Mouse (Mus musculus) adrenal gland, adult 8-10 months (tissue): ENCODE results near the gene Olfr1132. TPM values are rescaled to one million over a fixed set of nuclear protein-coding genes. Genes with fewer than 3 reads are reported as not detected.
"Not testable (repeated sequence)": the region's sequence is repeated elsewhere in the genome, so short reads cannot be mapped to it uniquely, and the experiment has no call there.

Experiments
- DNase-seq: peaks from one replicate; pipeline ENCODE4 v3.0.0; 2022
- total RNA-seq, 4 experiments: library from RNA; stranded (reverse); gene quantifications; 2 replicates each; pipeline ENCODE4 v1.2.4; 2022

The Olfr1132 gene
- total RNA-seq = not detected

- DNase-seq = no peak
Observed at GRCm38 (mm10) chr2:87637435-87637834, at the start of gene Olfr1132. Gene Olfr1132, minus strand, starts transcription at chr2:87637535.

GRCm38 (mm10) chr2:87673564-87673963, 36.2 kb upstream of the Olfr1132 start, which contains the start of gene Olfr1135:
Gene Olfr1135, minus strand, starts transcription at chr2:87673664.
- no peak for DNase-seq

- no peak for DNase-seq
Observed at GRCm38 (mm10) chr2:87658360-87658759, 21.0 kb upstream of the Olfr1132 start, which contains the start of gene Olfr1134. Gene Olfr1134, minus strand, starts transcription at chr2:87658460.

- DNase-seq = no peak
Observed at GRCm38 (mm10) chr2:87647274-87647673, 9.9 kb upstream of the Olfr1132 start, which contains the start of gene Olfr1133. Gene Olfr1133, minus strand, starts transcription at chr2:87647374.

- no peak for DNase-seq
Observed at GRCm38 (mm10) chr2:87642441-87642840, 5.1 kb upstream of the Olfr1132 start.

- no peak for DNase-seq
Observed at GRCm38 (mm10) chr2:87626804-87627203, 10.5 kb downstream of the Olfr1132 start, which contains the start of gene Olfr1131. Gene Olfr1131, plus strand, starts transcription at chr2:87627104.

- not testable (repeated sequence) for DNase-seq
Observed at GRCm38 (mm10) chr2:87605912-87606311, 31.4 kb downstream of the Olfr1132 start, which contains the start of gene Olfr1130. Gene Olfr1130, plus strand, starts transcription at chr2:87606212.

Other genes starting within 250 kb of the Olfr1132 start
- gene Olfr1123, start 220.9 kb downstream of the Olfr1132 start, total RNA-seq = not detected
- gene Olfr1124, start 207.3 kb downstream of the Olfr1132 start, total RNA-seq = not detected
- gene Olfr1126, start 183.6 kb downstream of the Olfr1132 start, total RNA-seq = not detected
- gene Pramel7, start 140.4 kb downstream of the Olfr1132 start, total RNA-seq = not detected
- gene Pramel6, start 131.0 kb downstream of the Olfr1132 start, total RNA-seq = not detected
- not detected for gene Olfr153, start 105.7 kb downstream of the Olfr1132 start, total RNA-seq
- not detected for gene Olfr1128, start 92.0 kb downstream of the Olfr1132 start, total RNA-seq
- gene Olfr1129, start 63.6 kb downstream of the Olfr1132 start, total RNA-seq = not detected
- gene Olfr1130, start 31.3 kb downstream of the Olfr1132 start, total RNA-seq = not detected
- gene Olfr1131, start 10.4 kb downstream of the Olfr1132 start, total RNA-seq = not detected
- gene Olfr1133, start 9.8 kb upstream of the Olfr1132 start, total RNA-seq = not detected
- gene Olfr1134, start 20.9 kb upstream of the Olfr1132 start, total RNA-seq = not detected
- not detected for gene Olfr1135, start 36.1 kb upstream of the Olfr1132 start, total RNA-seq
- gene Olfr1136, start 56.4 kb upstream of the Olfr1132 start, total RNA-seq = not detected
- gene Olfr1137, start 75.6 kb upstream of the Olfr1132 start, total RNA-seq = not detected
- gene Olfr1138, start 102.4 kb upstream of the Olfr1132 start, total RNA-seq = not detected
- not detected for gene Olfr1140, start 106.2 kb upstream of the Olfr1132 start, total RNA-seq
- gene Olfr1141, start 116.5 kb upstream of the Olfr1132 start, total RNA-seq = not detected
- not detected for gene Olfr152, start 141.9 kb upstream of the Olfr1132 start, total RNA-seq
- not detected for gene Olfr1143, start 163.1 kb upstream of the Olfr1132 start, total RNA-seq
- gene Olfr1145, start 172.3 kb upstream of the Olfr1132 start, total RNA-seq = not detected
- gene Olfr1148, start 193.0 kb upstream of the Olfr1132 start, total RNA-seq = not detected
- not detected for gene Olfr1150-ps1, start 206.5 kb upstream of the Olfr1132 start, total RNA-seq
- gene Olfr1151, start 218.3 kb upstream of the Olfr1132 start, total RNA-seq = not detected
- gene Olfr1152, start 229.0 kb upstream of the Olfr1132 start, total RNA-seq = not detected